Mouse (Mus musculus) bone marrow, adult 2 months (tissue): Measurements from ENCODE around the gene Fgf15.

Source experiments
- CTCF ChIP-seq: fragments of 200-500 bp; IDR thresholded peaks from 2 replicates; pipeline ENCODE4 v1.5.1; 2011; ENCODE audit warnings: low read length, control low read depth; ENCODE audit not compliant: control insufficient read depth, insufficient read depth
- POLR2A ChIP-seq: fragments of 200-500 bp; IDR thresholded peaks from 2 replicates; pipeline ENCODE4 v1.6.1; 2011; ENCODE audit warnings: low read depth, mild to moderate bottlenecking, control low read depth, low read length, borderline replicate concordance; ENCODE audit not compliant: control insufficient read depth

- TF ChIP-seq POLR2A (no peak), CTCF (no peak)
These were observed 49.3 kb upstream of the Fgf15 start, which contains the start of gene Fgf4 for GRCm38 (mm10) chr7:144847067-144847466.
